Mouse (Mus musculus): Measurements from ENCODE around the gene Dnajc24.
A peak's percentile ranks its signal among the peaks of the same experiment; 100 is the strongest.

The Dnajc24 gene

DNA sequence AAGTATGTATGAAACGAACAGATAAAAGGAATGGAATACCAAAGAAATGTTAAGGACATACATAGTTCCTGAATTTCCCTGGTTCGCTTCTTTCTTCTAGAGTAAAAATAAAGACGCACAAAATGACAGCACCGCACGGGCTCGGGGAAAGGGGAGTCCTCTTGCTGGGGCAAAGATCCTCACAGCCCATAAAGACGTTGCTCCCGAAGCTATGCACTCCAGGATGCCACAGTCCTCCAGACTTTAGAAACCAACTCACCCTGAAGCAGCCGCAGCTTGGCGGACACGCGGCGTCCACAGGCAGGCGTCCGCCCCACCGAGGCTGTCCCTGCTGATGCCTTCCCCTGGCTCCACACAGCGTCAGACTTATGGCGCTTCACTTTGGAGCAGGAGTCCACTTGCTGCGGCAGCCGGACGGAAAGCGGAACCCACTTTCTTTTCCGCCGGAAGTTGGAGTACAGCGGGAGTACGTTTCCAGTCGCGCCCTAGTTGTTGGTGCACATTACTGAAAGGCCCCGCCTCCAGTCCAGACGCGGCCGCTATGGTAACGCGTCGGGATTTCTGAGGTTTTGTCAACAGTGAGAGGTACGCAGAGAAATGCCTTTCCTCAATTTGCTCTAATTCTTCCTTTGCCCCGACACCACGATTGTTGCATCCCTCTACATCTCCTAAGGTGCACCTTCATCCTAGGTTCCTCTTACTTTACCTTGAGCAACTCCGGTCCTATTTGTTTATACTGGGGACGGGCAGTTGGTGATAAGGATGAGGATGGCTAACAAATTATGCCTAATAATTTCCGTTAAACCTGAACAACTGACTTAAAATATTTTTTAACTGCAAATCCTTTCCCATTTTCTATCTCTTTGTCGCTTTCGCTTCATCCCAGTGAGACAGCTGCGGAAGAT is at the start of gene Dnajc24:
Dnajc24 (minus strand) TSS at position 715 of the 905 bp plus-strand sequence.
- DNase-seq (ENCODE audit: low read depth, low spot score): peak; percentile 82

DNA sequence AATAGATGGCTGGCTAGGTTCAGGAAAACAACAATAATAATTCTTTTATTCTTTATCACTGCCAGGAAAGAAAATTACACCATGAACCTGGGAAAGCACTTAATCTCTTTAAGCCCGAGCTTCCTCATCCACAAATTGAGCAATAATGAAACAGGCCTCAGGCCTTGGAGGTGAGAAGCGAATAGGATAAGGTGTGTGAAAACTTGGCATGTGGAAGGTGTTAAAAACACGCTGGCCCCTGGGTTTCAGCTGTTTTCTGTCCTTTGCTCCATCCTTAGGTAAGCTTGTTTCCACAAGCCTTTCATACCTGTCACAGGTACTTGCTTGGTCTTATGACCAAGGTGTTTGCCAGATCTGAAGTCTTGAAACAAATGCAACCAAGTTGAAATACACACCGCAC is 43.3 kb upstream of the Dnajc24 start:
- DNase-seq (ENCODE audit: low read depth, low spot score): no peak

DNA sequence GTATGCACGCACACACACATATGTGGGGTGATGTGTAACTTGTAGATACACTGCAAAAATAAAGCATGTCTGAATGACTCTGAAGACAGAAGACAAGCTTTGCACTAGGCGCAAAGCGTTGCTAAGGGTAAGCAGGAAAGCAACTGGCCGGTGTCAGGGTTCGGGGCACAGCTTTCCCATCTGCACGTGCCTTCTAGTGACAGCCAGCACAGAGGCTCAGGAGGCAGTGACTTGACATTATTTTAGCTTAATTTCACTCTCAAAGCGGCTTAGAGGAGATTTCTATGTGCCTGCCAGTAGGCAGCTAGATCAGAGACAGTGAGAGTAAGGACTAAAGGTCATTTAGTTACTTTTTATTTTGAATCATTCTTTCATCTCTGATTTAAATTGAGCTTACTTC is 39.1 kb upstream of the Dnajc24 start:
- no peak for DNase-seq (ENCODE audit: low read depth, low spot score)

DNA sequence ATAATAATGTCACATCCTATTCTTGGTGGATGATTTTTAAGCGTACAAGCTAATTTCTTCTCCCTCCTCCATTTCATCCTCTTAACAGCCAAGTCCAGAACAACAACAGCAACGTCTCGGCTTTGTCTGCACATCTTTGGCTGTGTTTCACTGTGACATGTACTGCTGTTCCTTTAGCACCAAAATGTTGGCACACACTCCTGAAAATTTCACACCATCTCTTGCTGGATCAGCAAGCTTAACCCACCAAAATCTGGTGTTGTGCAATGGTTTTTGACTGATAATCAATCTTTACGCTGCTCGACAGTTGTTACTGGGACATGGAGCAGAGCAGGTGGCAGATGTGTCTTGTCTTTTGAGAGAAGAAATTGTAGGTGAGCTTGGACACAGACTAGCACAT is 38.6 kb upstream of the Dnajc24 start:
- no peak for DNase-seq (ENCODE audit: low read depth, low spot score)

DNA sequence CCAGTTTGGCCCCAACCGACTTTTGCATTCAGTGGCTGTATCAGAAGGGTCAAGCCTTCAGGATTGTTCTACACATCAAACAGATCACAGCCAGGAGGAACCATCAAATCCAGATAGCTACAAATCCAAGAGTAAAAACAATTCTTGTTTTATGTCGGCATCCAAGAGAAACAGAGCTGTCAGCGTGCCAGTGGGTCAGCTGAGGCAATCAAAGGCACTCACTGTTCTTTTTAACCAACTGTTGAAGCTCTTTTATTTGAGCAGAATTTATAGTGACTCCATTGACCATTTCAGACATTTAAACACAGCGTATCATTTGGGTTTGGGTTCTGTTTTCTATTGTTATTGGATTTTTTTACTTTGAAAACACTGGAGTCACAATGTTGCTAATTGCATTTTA is 34.9 kb upstream of the Dnajc24 start:
- DNase-seq (ENCODE audit: low read depth, low spot score): no peak

DNA sequence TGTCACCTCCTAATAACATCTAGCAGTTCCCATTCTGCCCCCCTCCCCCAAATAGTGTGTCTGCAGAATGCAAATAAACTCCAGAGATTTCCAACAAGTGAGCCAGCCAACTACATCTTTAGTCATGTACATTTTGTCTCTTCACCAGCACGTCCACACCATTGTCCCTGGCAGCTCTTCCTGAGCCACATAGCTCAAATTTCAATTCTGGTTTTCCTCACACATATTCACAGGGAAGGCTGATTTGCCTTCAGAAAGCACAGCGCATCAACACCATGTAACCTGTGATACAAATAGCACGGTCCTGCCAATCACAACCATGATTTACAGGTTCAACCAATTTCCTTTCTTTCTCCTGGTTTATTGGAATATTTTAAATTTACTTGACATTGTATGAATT is 21.5 kb upstream of the Dnajc24 start:
- no peak for DNase-seq (ENCODE audit: low read depth, low spot score)

DNA sequence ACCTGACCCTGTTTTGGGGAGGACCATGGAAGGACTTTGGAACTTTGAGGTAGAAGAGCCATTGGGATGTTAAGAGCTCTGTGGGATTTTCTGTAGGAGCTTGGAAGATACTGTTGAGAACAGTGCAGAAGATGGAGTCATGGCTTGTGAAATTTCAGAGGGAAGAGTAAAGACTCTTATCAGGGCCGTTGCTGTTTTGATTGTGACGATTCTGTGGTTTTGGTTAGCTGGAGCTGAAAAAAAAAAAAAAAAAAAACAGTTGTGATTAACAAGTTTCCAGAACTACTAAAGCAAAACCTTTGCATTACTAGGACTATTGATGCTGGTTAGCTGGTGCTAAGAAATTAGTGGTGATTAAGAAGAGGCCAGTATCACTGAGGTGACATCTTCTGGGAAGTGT is 5.1 kb upstream of the Dnajc24 start:
- no peak for DNase-seq (ENCODE audit: low read depth, low spot score)

DNA sequence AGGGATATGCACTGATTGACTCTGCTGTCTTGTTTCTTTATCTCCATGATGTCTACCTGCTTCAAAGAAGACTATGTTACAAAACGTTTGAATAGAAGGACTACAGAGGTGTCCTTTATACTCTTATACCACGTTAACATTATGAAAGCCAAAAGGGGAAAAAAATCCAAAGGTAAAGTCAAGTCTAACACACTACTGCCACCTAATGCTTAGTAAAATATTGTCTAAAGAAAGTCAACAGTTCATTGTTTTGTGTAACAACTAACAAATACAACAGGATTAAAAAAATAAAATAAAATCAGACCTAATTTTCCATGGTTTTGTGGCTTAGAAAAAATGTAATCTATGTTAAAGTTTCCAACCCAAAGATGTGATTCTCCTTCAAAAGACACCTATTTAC is 15.3 kb downstream of the Dnajc24 start:
- no peak for DNase-seq (ENCODE audit: low read depth, low spot score)

DNA sequence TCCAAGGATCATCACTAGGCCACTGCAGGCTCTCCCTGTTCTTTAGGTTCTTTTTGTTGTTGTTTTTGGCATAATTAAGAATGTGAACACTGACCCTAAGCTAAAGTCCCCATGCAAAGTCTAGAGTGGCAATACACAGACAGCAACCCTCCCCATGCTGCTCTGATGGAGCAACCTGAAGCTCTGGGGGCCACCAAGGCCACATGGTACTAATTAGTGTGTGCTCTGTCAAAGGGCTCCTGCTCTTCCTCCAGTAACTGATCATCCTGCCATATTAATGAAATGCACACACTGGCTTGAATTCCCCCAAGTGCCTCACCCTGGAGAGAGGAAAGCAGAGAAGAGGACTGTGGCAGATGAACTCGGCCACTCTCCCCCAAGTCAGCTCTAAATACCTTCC is 16.2 kb downstream of the Dnajc24 start:
- DNase-seq (ENCODE audit: low read depth, low spot score): no peak

DNA sequence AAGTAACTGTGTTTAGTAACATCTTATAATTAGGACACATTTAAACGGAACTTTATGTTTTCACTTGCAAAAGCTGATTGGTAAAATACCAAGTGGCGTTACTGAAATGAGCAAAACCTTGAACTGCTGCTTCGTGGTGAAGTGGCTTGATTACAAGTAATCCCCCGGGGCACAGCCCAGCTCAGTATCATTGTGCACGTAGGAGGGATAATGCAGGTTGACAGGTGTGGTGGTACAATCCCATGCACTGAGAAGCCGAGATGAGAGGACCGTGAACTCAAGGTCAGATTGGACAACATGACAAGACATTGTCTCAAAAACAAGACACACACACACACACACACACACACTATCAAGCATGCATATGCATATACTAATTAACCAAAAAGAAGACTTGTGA is 18.1 kb downstream of the Dnajc24 start:
- DNase-seq (ENCODE audit: low read depth, low spot score): no peak

DNA sequence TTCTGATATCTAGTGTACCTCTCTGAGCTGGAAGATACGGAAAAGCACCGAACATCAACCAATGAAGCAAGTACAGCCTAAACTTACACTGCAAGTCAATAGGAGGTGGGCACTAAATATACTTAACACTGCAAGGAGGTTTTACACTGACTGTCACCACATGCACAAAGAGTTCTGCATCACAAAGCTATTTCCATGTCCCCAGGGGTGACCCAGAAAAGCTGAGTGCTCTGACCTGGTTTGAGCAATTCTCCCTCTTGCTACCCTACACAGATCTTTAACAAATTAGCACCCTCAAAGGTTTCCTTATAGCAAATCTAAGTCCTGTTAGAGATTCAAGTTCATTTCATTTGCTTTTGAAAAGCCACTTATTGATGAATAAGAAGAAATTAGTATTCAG is 25.3 kb downstream of the Dnajc24 start:
- no peak for DNase-seq (ENCODE audit: low read depth, low spot score)

DNA sequence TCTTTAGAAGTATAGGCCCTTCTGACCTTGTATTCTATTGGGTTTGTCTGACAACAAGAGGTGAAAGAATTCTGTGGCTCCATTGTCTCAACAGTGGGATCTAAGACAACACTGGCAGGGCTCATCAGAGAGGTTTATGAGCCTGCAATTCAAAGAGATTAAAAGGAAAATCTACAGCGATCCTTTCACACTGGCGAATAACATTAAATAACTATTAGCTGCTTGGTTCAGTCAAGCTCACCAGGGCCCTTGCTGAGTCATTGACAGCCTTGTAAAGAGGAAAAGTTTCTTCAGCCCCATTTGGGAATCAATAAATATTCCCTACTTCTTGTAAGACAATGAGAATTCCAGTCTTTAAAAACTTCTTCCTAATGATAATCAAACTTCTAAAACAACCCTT is 29.4 kb downstream of the Dnajc24 start:
- DNase-seq (ENCODE audit: low read depth, low spot score): no peak

DNA sequence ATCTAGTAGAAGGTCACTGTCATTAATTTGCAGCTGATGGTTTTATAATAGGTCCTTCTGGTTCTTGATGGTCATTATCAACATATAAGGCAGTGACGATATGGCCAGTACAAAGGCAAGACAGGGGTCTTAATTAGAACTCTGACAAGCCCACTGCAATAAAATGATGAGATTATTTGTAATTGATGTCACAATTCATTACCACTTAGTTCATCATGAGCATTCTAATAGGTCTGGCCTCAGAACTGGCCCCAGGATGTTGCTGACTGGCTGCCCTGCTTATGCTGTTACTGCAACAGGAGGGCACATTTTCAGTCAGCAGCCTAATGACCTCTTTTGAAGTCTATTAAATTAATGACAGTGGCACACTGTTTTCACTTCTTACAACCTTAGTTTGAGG is 39.9 kb downstream of the Dnajc24 start:
- no peak for DNase-seq (ENCODE audit: low read depth, low spot score)

DNA sequence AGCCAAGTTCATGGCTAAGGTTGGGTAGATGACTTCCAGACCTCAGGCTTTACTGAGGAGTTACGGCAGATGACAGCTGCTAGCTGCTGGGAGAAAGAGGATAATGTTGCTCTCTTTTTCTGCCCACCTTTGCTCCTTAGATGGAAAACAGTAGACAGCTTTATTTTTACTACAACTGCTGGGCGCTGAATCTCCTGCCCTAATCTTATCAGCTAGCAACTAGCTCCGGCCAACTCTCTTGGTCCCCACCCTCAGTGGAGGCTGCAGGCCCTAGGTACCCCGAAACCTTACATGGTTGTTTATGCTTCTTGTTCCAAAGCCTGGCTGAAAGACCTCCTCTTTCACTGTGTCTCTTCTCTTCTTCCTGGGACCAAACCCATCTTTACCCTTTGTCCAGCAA is 49.5 kb downstream of the Dnajc24 start:
- DNase-seq (ENCODE audit: low read depth, low spot score): no peak

DNA sequence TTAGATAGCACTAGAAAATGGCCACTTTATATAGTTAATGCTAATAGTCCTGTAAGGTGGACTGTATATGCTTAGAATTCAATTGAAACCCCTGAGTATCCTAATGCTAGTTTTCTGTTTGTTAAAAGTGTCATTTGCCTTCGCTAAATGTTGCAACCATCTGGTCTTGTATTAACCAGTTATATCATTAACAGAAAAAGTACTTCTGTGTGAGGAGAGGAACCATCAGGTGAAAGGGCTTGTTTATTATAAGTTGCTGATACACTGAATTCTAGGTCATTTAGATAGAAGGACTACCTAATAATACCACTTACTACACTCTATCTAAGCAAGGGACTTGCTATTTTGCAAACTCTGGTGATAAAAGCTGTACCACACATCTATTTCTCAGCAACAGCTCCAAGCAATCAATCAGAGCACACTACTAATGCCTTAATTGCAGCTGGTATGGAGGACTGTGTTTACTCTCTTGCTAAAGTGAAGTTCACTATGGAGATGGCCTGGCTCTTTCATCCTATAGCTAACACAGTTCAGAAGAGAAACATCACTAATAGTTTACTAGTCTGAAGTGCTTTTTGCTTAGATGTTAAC is 51.9 kb downstream of the Dnajc24 start:
- DNase-seq (ENCODE audit: low read depth, low spot score): no peak

DNA sequence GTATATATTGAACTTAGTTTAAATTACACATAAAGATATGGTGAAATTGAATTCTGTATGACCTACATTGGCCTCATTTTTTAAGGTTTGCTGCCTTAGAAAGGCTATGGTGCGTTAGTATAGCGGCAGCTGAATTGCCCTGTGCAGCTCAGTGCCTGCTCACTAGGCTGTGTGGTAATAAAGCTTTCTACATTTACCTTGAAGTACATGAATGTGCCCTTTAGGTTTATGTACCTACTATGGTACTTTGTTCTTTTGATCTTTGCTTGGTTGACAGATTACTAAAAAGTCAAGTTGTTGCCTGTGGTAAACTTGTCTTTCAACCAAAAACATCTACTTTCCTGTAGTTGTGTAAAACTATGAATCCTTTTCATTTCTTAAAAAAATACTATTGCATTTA is 53.2 kb downstream of the Dnajc24 start:
- DNase-seq (ENCODE audit: low read depth, low spot score): no peak

DNA sequence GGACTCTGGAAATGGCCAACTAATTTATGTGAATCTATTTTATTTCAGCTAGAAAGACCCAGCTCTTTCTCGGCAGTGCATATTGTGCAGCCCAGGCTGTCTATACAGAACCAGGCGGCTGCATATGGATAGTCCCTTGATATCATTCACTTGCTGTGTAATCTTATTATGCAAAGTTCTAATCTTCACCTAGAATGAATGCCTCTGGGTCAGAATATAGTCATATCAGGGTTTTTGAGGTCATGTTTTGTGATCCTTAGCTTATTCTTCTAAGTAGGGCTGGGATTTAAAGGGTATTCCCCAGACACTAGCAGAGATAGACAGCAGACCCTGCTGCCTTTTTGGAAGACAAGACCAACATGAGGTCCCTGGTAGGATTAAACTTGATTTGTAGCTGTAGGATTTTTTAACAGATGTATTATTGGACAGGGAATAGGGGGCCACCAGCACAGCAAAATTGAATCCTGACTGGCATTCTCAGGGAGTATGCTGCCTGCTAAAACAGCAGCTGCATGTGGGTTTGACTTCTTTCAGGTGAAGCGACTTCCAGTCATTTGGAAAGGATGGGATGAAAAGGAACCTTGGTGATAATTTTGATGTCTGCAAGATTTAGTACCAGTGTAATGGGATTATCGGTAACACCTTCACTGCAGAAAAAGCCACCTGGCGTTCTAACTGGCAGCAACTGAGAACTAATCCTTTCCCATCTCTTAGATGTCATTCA is 85.6 kb downstream of the Dnajc24 start:
- no peak for DNase-seq (ENCODE audit: low read depth, low spot score)

Data from c-Kit-negative CD71-positive TER-119-positive erythroid progenitor cells, embryonic 14.5 days (primary cell).